Mouse (Mus musculus): ENCODE results near the gene 1810037I17Rik. TPM values are rescaled to one million over a fixed set of nuclear protein-coding genes. Genes with fewer than 3 reads are reported as not detected.
A peak's percentile ranks its signal among the peaks of the same experiment; 100 is the strongest.
"Not testable (repeated sequence)": the region's sequence is repeated elsewhere in the genome, so short reads cannot be mapped to it uniquely, and the experiment has no call there.

The 1810037I17Rik gene
- polyA plus RNA-seq, 1 experiment from 2014 or later: 128 TPM

DNA sequence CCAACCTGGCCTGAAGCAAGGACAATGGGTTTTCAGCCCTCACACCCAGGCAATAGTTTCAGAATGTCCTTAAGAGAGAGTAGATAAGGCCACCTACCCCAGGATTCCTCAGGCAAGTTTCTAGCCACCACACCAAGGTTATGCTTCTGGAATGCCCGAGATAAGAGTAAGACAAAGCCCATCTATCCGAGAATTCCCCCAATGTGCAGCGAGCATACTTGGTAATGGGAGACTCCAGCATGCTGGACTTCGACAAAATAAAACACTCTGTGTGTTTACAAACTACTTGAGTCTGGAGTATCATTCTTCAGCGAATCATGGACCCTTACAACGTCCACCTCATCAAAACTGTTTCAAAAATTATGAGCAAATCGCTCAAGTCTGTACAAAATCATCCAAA, 856 bp upstream of the 1810037I17Rik start:
- peak overlapping the region; percentile 69 for H3K4me3 ChIP-seq (ENCODE audit: low read length)
- peak overlapping the region; percentile 75; the same call in 1 of the 2 replicates for H3K9ac ChIP-seq (ENCODE audit: low read depth, low read length)
- H3K36me3 ChIP-seq (ENCODE audit: control insufficient read depth, insufficient read depth, low read length): no peaks in the 10 kb centered on the region
- H3K4me2 ChIP-seq (ENCODE audit: low read depth, low read length): peak overlapping the region; percentile 62
- peak overlapping the region; percentile 88; the same call in 1 of the 2 replicates for H3K27ac ChIP-seq (ENCODE audit: low read length)
- ATAC-seq: no peak
- no peaks in the 10 kb centered on the region for H3K9me3 ChIP-seq (ENCODE audit: control insufficient read depth, low read length)
- H3K4me1 ChIP-seq (ENCODE audit: control insufficient read depth, insufficient read depth, low read length): no peaks in the 10 kb centered on the region
- WGBS: 42% methylated on average over 7 of the region's 7 CpGs
- no peaks in the 10 kb centered on the region for H3K27me3 ChIP-seq (replicated peaks; ENCODE audit: control insufficient read depth, insufficient read depth, low read length)

DNA sequence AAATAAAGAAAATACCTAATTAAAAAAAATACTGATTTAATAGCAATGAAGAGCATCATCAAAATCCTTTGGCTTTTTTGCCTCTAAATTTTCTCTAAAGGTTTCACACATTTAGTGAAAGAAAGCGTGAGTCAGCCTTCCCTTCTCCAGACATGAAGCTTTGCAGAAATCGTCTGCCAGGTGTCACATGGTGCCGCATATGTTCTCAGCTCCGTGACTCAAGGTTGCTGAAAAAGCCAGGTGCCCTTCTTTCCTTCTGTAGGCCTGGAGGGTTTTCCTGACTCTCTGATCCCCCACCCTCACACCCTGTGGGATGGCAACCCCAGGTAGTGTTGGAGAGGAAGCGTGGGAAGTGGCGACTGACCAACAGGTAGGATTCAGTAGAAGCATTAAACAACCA, 5.7 kb downstream of the 1810037I17Rik start:
- no peak for ATAC-seq
- 91% methylated on average over 6 of the region's 6 CpGs for WGBS
- H3K4me3 ChIP-seq (ENCODE audit: low read length): no peak overlapping the region

DNA sequence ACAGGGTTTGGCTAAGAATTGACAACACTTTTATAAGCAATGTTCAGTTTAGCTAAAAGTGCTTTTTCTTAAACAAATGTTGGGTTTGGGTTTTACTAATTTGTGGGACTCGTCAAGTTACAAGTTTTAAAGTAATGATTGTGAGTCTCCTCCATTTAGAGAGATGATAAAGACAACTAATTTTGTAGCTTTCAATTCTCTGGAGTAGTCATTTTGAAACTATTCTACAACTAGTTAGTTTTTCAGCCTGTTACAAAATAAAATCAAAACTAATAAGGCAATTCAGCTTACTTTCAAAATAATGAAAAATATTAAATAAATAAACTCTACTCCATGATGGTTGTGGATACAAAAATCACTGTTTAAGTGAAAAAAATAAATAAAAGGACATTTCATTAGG, 8.5 kb downstream of the 1810037I17Rik start:
- Histone ChIP-seq H3K4me3 (ENCODE audit: low read length) (no peak overlapping the region), H3K36me3 (ENCODE audit: control insufficient read depth, insufficient read depth, low read length) (0 out of 2 replicates have a peak, but pooled peaks cover 3% of the 10 kb centered on the region), H3K9me3 (ENCODE audit: control insufficient read depth, low read length) (no peaks in the 10 kb centered on the region), H3K27me3 (replicated peaks; ENCODE audit: control insufficient read depth, insufficient read depth, low read length) (no peaks in the 10 kb centered on the region), H3K27ac (ENCODE audit: low read length) (no peak overlapping the region), H3K9ac (ENCODE audit: low read depth, low read length) (no peak overlapping the region), H3K4me2 (ENCODE audit: low read depth, low read length) (no peak overlapping the region), H3K4me1 (ENCODE audit: control insufficient read depth, insufficient read depth, low read length) (no peaks in the 10 kb centered on the region)
- ATAC-seq: no peak
- 91% methylated on average over 1 of the region's 1 CpGs for WGBS

More for the DNA sequence above, 5.7 kb downstream of the 1810037I17Rik start:
- no peaks in the 10 kb centered on the region for H3K27me3 ChIP-seq (replicated peaks; ENCODE audit: control insufficient read depth, insufficient read depth, low read length)
- no peaks in the 10 kb centered on the region for H3K4me1 ChIP-seq (ENCODE audit: control insufficient read depth, insufficient read depth, low read length)
- H3K27ac ChIP-seq (ENCODE audit: low read length): no peak overlapping the region
- H3K36me3 ChIP-seq (ENCODE audit: control insufficient read depth, insufficient read depth, low read length): 0 out of 2 replicates have a peak, but pooled peaks cover 3% of the 10 kb centered on the region
- H3K9ac ChIP-seq (ENCODE audit: low read depth, low read length): no peak overlapping the region
- H3K9me3 ChIP-seq (ENCODE audit: control insufficient read depth, low read length): no peaks in the 10 kb centered on the region
- no peak overlapping the region for H3K4me2 ChIP-seq (ENCODE audit: low read depth, low read length)

DNA sequence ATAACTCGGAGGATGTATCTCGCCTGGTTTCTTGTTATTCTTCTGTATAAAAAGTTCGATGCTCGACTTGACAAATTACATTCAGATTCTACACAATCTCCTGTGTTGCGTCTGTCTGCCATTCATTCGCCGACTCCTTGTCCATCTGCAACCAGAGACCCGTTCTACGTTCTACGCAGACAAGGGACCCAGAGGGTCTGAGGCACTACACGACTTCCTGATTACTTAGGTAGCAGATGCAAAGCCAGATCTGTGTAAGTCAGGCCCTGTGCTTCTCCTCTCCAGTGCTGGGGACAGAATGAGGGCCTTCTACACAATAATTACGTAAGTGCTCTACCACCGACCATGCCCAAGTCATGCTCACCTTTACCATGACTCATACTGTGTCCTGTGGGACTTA, 13.2 kb downstream of the 1810037I17Rik start:
- WGBS: 80% methylated on average over 13 of the region's 13 CpGs
- not testable (repeated sequence) for H3K9me3 ChIP-seq (ENCODE audit: control insufficient read depth, low read length); ATAC-seq; H3K9ac ChIP-seq (ENCODE audit: low read depth, low read length); H3K27me3 ChIP-seq (replicated peaks; ENCODE audit: control insufficient read depth, insufficient read depth, low read length); H3K27ac ChIP-seq (ENCODE audit: low read length); H3K4me1 ChIP-seq (ENCODE audit: control insufficient read depth, insufficient read depth, low read length); H3K4me3 ChIP-seq (ENCODE audit: low read length); H3K36me3 ChIP-seq (ENCODE audit: control insufficient read depth, insufficient read depth, low read length); H3K4me2 ChIP-seq (ENCODE audit: low read depth, low read length)

DNA sequence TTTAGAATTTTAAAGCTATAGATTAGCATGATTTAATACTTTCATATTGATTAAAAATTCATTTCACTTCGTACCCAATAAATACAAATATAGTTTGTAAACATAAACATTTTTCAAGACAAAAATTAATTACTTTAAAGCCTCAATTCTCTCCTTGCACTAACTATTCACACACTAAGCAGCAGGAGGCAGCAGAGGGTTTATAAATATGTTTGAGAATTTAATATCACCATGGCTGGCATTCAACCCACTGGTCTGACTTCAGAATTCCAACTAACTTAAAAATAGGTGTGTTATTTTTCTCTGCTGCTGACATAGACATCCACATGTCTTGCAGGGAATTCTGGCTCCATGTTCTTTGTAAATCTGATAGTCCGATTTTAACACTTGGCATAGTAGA, 15.2 kb downstream of the 1810037I17Rik start:
- no peaks in the 10 kb centered on the region for H3K36me3 ChIP-seq (ENCODE audit: control insufficient read depth, insufficient read depth, low read length)
- H3K4me3 ChIP-seq (ENCODE audit: low read length): no peak overlapping the region
- H3K27me3 ChIP-seq (replicated peaks; ENCODE audit: control insufficient read depth, insufficient read depth, low read length): no peaks in the 10 kb centered on the region
- H3K9me3 ChIP-seq (ENCODE audit: control insufficient read depth, low read length): no peaks in the 10 kb centered on the region
- no peak overlapping the region for H3K9ac ChIP-seq (ENCODE audit: low read depth, low read length)
- H3K4me1 ChIP-seq (ENCODE audit: control insufficient read depth, insufficient read depth, low read length): no peaks in the 10 kb centered on the region
- 75% methylated on average over 2 of the region's 2 CpGs for WGBS
- H3K4me2 ChIP-seq (ENCODE audit: low read depth, low read length): no peak overlapping the region
- no peak overlapping the region for H3K27ac ChIP-seq (ENCODE audit: low read length)
- ATAC-seq: no peak

DNA sequence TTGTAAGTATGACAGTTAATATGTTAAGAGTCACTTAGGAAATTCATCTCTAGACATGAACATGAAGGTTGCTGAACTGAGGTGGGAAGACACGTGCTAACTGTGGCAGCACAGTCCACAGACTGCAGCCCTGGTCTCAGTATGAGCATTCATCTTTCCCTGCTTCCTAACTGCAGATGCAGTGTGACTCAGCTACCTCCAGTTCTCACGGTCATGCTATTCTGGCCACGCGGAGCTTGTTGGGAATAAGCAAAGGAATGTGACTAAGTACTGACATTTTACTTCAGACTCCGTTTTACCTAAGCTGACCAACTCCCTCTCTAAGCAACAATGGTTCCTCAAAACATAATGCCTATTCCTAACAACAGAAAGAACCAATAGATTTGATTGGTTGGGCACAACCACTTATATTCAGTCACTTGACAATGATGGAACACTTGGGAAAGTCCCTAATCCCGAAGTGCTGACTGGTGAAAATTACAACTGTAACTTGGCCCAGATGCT, 19.4 kb downstream of the 1810037I17Rik start:
- no peak overlapping the region for H3K4me3 ChIP-seq (ENCODE audit: low read length)
- ATAC-seq: no peak
- H3K4me2 ChIP-seq (ENCODE audit: low read depth, low read length): no peak overlapping the region
- 0 out of 2 replicates have a peak, but pooled peaks cover 2% of the 10 kb centered on the region for H3K36me3 ChIP-seq (ENCODE audit: control insufficient read depth, insufficient read depth, low read length)
- no peaks in the 10 kb centered on the region for H3K27me3 ChIP-seq (replicated peaks; ENCODE audit: control insufficient read depth, insufficient read depth, low read length)
- WGBS: 76% methylated on average over 6 of the region's 6 CpGs
- no peak overlapping the region for H3K9ac ChIP-seq (ENCODE audit: low read depth, low read length)
- H3K27ac ChIP-seq (ENCODE audit: low read length): no peak overlapping the region
- no peaks in the 10 kb centered on the region for H3K4me1 ChIP-seq (ENCODE audit: control insufficient read depth, insufficient read depth, low read length)
- H3K9me3 ChIP-seq (ENCODE audit: control insufficient read depth, low read length): no peaks in the 10 kb centered on the region

DNA sequence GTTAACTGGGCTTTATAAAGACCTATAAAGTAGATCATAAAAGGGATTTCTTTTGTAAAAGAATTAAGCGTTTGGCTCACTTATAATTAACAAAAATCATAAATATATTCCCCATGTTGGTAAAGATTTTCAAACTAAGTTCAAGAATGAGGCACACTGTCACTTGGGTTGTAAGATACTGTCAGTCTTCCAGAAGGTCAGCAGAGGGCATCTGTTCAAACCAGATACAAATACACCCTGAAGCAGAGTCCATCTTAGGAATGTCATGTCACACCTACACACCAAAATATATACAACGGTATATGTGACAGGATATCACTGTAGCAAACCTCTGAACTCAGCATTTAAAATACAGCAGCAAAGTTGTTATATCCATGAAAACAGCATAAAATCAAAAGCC, 26.1 kb downstream of the 1810037I17Rik start:
- WGBS: 84% methylated on average over 2 of the region's 2 CpGs
- no peak overlapping the region for H3K4me3 ChIP-seq (ENCODE audit: low read length)
- no peak overlapping the region for H3K9ac ChIP-seq (ENCODE audit: low read depth, low read length)
- peaks cover 8% of the 10 kb centered on the region; the same call in 1 of the 2 replicates for H3K36me3 ChIP-seq (ENCODE audit: control insufficient read depth, insufficient read depth, low read length)
- H3K4me1 ChIP-seq (ENCODE audit: control insufficient read depth, insufficient read depth, low read length): no peaks in the 10 kb centered on the region
- H3K9me3 ChIP-seq (ENCODE audit: control insufficient read depth, low read length): no peaks in the 10 kb centered on the region
- H3K27ac ChIP-seq (ENCODE audit: low read length): no peak overlapping the region
- H3K27me3 ChIP-seq (replicated peaks; ENCODE audit: control insufficient read depth, insufficient read depth, low read length): no peaks in the 10 kb centered on the region
- no peak overlapping the region for H3K4me2 ChIP-seq (ENCODE audit: low read depth, low read length)
- ATAC-seq: no peak

DNA sequence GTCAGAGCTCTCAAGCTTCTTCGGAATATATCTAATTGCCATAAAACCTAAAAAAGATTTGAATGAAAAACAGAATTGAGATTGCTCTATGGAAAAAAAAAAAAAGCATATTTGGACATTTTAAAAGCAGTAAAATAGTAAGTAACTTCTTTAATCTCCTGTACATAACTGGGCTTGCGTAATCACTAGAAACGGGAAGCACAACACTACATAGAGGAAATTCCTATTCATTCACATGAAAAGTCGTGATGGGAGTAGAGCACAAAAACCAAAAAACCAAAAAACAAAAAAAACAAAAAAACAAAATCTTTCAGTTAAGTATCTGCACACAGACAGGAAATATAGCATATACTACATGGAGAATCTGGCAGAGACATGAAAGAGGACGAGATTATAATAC, 40.3 kb downstream of the 1810037I17Rik start:
- peaks cover 8% of the 10 kb centered on the region; the same call in 1 of the 2 replicates for H3K36me3 ChIP-seq (ENCODE audit: control insufficient read depth, insufficient read depth, low read length)
- H3K27me3 ChIP-seq (replicated peaks; ENCODE audit: control insufficient read depth, insufficient read depth, low read length): no peaks in the 10 kb centered on the region
- no peaks in the 10 kb centered on the region for H3K9me3 ChIP-seq (ENCODE audit: control insufficient read depth, low read length)
- WGBS: 91% methylated on average over 5 of the region's 5 CpGs
- H3K27ac ChIP-seq (ENCODE audit: low read length): no peak overlapping the region
- no peak overlapping the region for H3K4me2 ChIP-seq (ENCODE audit: low read depth, low read length)
- no peak overlapping the region for H3K9ac ChIP-seq (ENCODE audit: low read depth, low read length)
- H3K4me1 ChIP-seq (ENCODE audit: control insufficient read depth, insufficient read depth, low read length): no peaks in the 10 kb centered on the region
- no peak overlapping the region for H3K4me3 ChIP-seq (ENCODE audit: low read length)
- ATAC-seq: no peak

DNA sequence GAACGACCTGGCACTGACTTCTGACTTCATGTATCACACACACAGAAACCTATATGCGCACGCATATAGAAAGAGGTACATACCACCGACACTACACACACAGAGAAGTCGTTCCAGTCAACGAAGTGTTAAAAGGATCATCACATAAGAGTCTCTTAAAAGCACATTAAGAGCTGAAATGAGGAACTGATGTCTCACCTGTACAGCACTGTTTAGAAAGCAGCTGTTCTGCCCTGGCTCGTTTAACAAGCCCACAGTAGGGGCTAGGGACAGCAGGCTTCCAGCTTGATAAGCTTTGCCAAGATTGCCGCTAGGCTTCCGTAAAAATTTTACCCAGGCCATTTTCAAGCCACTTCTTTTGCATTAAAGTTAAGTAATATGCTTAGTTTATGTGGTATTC, 44.4 kb downstream of the 1810037I17Rik start:
- H3K4me3 ChIP-seq (ENCODE audit: low read length): no peak overlapping the region
- H3K27me3 ChIP-seq (replicated peaks; ENCODE audit: control insufficient read depth, insufficient read depth, low read length): no peaks in the 10 kb centered on the region
- no peak overlapping the region for H3K27ac ChIP-seq (ENCODE audit: low read length)
- H3K36me3 ChIP-seq (ENCODE audit: control insufficient read depth, insufficient read depth, low read length): peaks cover 6% of the 10 kb centered on the region; the same call in 1 of the 2 replicates
- ATAC-seq: no peak
- H3K4me1 ChIP-seq (ENCODE audit: control insufficient read depth, insufficient read depth, low read length): no peaks in the 10 kb centered on the region
- no peak overlapping the region for H3K9ac ChIP-seq (ENCODE audit: low read depth, low read length)
- no peaks in the 10 kb centered on the region for H3K9me3 ChIP-seq (ENCODE audit: control insufficient read depth, low read length)
- WGBS: 90% methylated on average over 9 of the region's 9 CpGs
- no peak overlapping the region for H3K4me2 ChIP-seq (ENCODE audit: low read depth, low read length)

All from intestine, embryonic 16.5 days (tissue).